Mouse (Mus musculus): ENCODE data around the gene Zfp14. TPM values are rescaled to one million over a fixed set of nuclear protein-coding genes. Genes with fewer than 3 reads are reported as not detected.

Zfp14 gene
- total RNA-seq, 2 experiments from 2014 or later, result 9.7 to 9.8 TPM

GRCm38 (mm10) chr7:29987551-29987950, 63.6 kb downstream of the Zfp14 start:
- Histone ChIP-seq H3K27ac (no peak overlapping the region), H3K4me3 (no peak overlapping the region)
- no peak for TF ChIP-seq CTCF (conservative IDR thresholded peaks at IDR 0.05)
- DNase-seq (ENCODE audit: low spot score in 2 of 2), result no peak

Small RNA genes lying within 50 kb of the gene (microRNA-seq; reads per million reads assigned to microRNA genes)
- gene Gm23368, result 0 reads per million in 2 experiments

Other genes starting within 250 kb of the Zfp14 start
- gene Zfp790, start 235.3 kb downstream of the Zfp14 start, total RNA-seq (2021), result 10 to 100 TPM; 19.1 to 21.5 TPM
- gene Zfp940, start 197.7 kb downstream of the Zfp14 start, total RNA-seq (2021), result 10 to 100 TPM; 17.4 to 17.8 TPM
- gene Zfp420, start 191.4 kb downstream of the Zfp14 start, total RNA-seq (2021), result 10 to 100 TPM; 13.4 to 18.7 TPM
- 10 to 100 TPM; 20.5 to 22.2 TPM for gene Zfp27, start 144.8 kb downstream of the Zfp14 start, total RNA-seq (2021)
- 1 to 10 TPM; 8.4 to 9.1 TPM for gene Zfp383, start 143.2 kb downstream of the Zfp14 start, total RNA-seq (2021)
- gene Zfp74, start 97.3 kb downstream of the Zfp14 start, total RNA-seq (2021), result 10 to 100 TPM; 17.0 to 17.5 TPM
- 1 to 10 TPM; 3.1 to 3.6 TPM for gene Zfp568, start 67.4 kb downstream of the Zfp14 start, total RNA-seq (2021)
- gene Zfp82, start 21.5 kb upstream of the Zfp14 start, total RNA-seq (2021), result 1 to 10 TPM; 4.9 to 5.4 TPM
- not detected for gene Gm26920, start 39.0 kb upstream of the Zfp14 start, total RNA-seq (2021)
- 1 to 10 TPM; 4.3 to 8.2 TPM for gene Zfp566, start 39.1 kb upstream of the Zfp14 start, total RNA-seq (2021)
- 10 to 100 TPM; 73.1 to 75.5 TPM for gene Zfp260, start 43.4 kb upstream of the Zfp14 start, total RNA-seq (2021)
- 10 to 100 TPM; 30.1 to 37.5 TPM for gene Zfp382, start 70.6 kb upstream of the Zfp14 start, total RNA-seq (2021)
- gene Zfp146, start 118.4 kb upstream of the Zfp14 start, total RNA-seq (2021), result 10 to 100 TPM; 48.9 to 52.0 TPM
- gene Cox7a1, start 132.8 kb upstream of the Zfp14 start, total RNA-seq (2021), result 1 to 10 TPM; 3.5 to 5.9 TPM
- 100 to 1,000 TPM; 213 to 224 TPM for gene Capns1, start 147.4 kb upstream of the Zfp14 start, total RNA-seq (2021)
- 10 to 100 TPM; 59.6 to 59.8 TPM for gene Polr2i, start 180.6 kb upstream of the Zfp14 start, total RNA-seq (2021)
- 100 to 1,000 TPM; 113 to 116 TPM for gene Tbcb, start 180.9 kb upstream of the Zfp14 start, total RNA-seq (2021)
- gene Ovol3, start 184.3 kb upstream of the Zfp14 start, total RNA-seq (2021), result not detected
- under 1 TPM; 0.44 to 0.56 TPM for gene Thap8, start 228.7 kb upstream of the Zfp14 start, total RNA-seq (2021)
- 1 to 10 TPM in 1 of 2 experiments, under 1 TPM in 1; 1.00 to 1.4 TPM for gene Wdr62, start 229.0 kb upstream of the Zfp14 start, total RNA-seq (2021)
- gene Clip3, start 240.3 kb upstream of the Zfp14 start, total RNA-seq (2021), result 100 to 1,000 TPM; 453 to 474 TPM

All from layer of hippocampus, adult 2 months (tissue).